Mouse (Mus musculus) midbrain, postnatal 0 days (tissue): ENCODE data around the gene Dip2c. TPM values are rescaled to one million over a fixed set of nuclear protein-coding genes. Genes with fewer than 3 reads are reported as not detected.

Source experiments
- ATAC-seq: fragments of 200-750 bp; cut with Nextera tagmentation; 2 replicates; pipeline ENCODE4 v1.8.0; 2017; ENCODE audit warnings: moderate number of reproducible peaks, mild to moderate bottlenecking, moderate TSS enrichment, moderate library complexity; ENCODE audit not compliant: low FRiP score
- DNase-seq: peaks from one replicate; pipeline ENCODE4 v3.0.0-alpha.2; 2015; ENCODE audit warnings: low spot score
- H3K27ac ChIP-seq: fragments of 300-500 bp; sonication (generic); 2 replicates; pipeline ENCODE4 v1.5.1; 2014; ENCODE audit warnings: low read depth, mild to moderate bottlenecking, low read length, mixed read lengths
- H3K27me3 ChIP-seq: fragments of 300-500 bp; sonication (generic); 2 replicates; pipeline ENCODE4 v1.6.1; 2014; ENCODE audit warnings: low read length, control low read depth, mixed read lengths; ENCODE audit not compliant: insufficient read depth
- H3K36me3 ChIP-seq: fragments of 300-500 bp; sonication (generic); 2 replicates; pipeline ENCODE4 v1.6.1; 2014; ENCODE audit warnings: low read length, control low read depth, mixed read lengths; ENCODE audit not compliant: insufficient read depth
- H3K4me1 ChIP-seq: fragments of 300-500 bp; sonication (generic); 2 replicates; pipeline ENCODE4 v1.6.1; 2014; ENCODE audit warnings: mild to moderate bottlenecking, control low read depth, antibody characterized with exemption, low read length, mixed read lengths; ENCODE audit not compliant: insufficient read depth
- H3K4me2 ChIP-seq: fragments of 300-500 bp; sonication (generic); 2 replicates; pipeline ENCODE4 v1.6.1; 2014; ENCODE audit warnings: low read depth, mild to moderate bottlenecking, low read length, mixed read lengths; ENCODE audit not compliant: poor library complexity, severe bottlenecking
- H3K4me3 ChIP-seq: fragments of 300-500 bp; sonication (generic); 2 replicates; pipeline ENCODE4 v1.5.1; 2014; ENCODE audit warnings: low read depth, mild to moderate bottlenecking, low read length, moderate library complexity
- H3K9ac ChIP-seq: fragments of 300-500 bp; sonication (generic); replicated peaks from 2 replicates; pipeline ENCODE4 v1.6.1; 2014; ENCODE audit warnings: mild to moderate bottlenecking, low read length, moderate library complexity, mixed read lengths; ENCODE audit not compliant: poor library complexity, severe bottlenecking
- H3K9me3 ChIP-seq: fragments of 300-500 bp; sonication (generic); 2 replicates; pipeline ENCODE4 v1.6.1; 2016; ENCODE audit warnings: low read length, control low read depth
- CTCF ChIP-seq: IDR thresholded peaks from 2 replicates; pipeline ENCODE4 v1.5.1; 2016; ENCODE audit warnings: antibody characterized with exemption, mild to moderate bottlenecking
- WGBS: fragments of 180-500 bp; shearing (Covaris S2); extraction: QIAGEN DNeasy Blood & Tissue Kit; methylation state at CpG from one replicate; pipeline ENCODE4 v1.1.7; 2014; 5-methylcytosine and 5-hydroxymethylcytosine counted together
- polyA plus RNA-seq: library from polyadenylated mRNA; unstranded; fragments of >200 nt; fragmentation: Nextera tagmentation; extraction: Ambion mirVana; gene quantifications from 2 replicates; pipeline ENCODE4 v1.2.1, GENCODE M21; 2015
- total RNA-seq: library from RNA; depleted of rRNA; stranded (reverse); fragments of >200 nt; gene quantifications from 2 replicates; pipeline ENCODE4 v1.2.3, GENCODE M21; 2014

The Dip2c gene
- total and polyA plus RNA-seq, 2 experiments from 2014 or later = 9.7 to 74.4 TPM

GRCm38 (mm10) chr13:9312916-9313315 lies 36.6 kb downstream of the Dip2c start:
- Histone ChIP-seq H3K27me3 (no peaks in the 10 kb centered on the region), H3K9me3 (no peaks in the 10 kb centered on the region), H3K9ac (no peak overlapping the region), H3K36me3 (no peaks in the 10 kb centered on the region), H3K4me3 (no peak overlapping the region), H3K4me2 (no peak overlapping the region), H3K27ac (no peak overlapping the region), H3K4me1 (peaks cover 2% of the 10 kb centered on the region; the same call in 1 of the 2 replicates)
- no peak for TF ChIP-seq CTCF
- ATAC-seq (no peak), DNase-seq (no peak)

DNA sequence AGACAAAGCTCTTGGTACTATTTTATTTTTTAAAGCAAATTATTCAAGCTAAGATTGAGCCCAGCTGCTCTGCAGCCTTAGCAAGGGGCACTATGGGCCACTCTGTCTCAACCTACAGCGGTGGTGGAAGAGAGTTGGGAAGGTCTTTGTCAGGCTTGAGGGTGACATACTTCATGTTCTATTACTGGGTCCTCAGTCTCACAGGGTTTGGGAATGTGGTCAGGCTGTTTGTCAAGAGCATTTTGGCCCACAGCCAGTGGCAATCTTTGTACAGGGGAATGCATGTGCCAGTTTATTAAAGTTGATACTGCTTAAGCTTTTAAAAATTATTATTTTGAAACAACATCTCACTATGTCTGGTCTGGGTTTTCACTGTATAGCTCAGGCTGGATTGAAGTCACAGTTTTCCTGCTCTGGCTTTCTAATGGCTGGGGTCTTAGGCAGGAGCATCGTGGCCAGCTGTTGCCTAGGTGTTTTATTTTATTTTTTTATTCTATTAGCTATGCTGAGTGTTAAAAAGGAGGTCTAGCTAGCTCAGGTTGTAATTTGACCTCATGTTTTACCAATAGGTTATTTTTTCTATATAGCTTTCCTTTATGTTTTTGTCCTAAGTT lies 37.9 kb downstream of the Dip2c start:
- H3K4me1 ChIP-seq = peaks cover 2% of the 10 kb centered on the region; the same call in 1 of the 2 replicates
- no peaks in the 10 kb centered on the region for H3K27me3 ChIP-seq
- TF ChIP-seq CTCF = no peak
- DNase-seq (no peak), ATAC-seq (no peak)
- H3K4me3 ChIP-seq = no peak overlapping the region
- no peak overlapping the region for H3K4me2 ChIP-seq
- H3K27ac ChIP-seq = no peak overlapping the region
- 54% methylated on average over 2 of the region's 2 CpGs for WGBS
- no peaks in the 10 kb centered on the region for H3K36me3 ChIP-seq
- no peak overlapping the region for H3K9ac ChIP-seq
- no peaks in the 10 kb centered on the region for H3K9me3 ChIP-seq

- no peak overlapping the region for H3K9ac ChIP-seq
- H3K36me3 ChIP-seq = no peaks in the 10 kb centered on the region
- peaks cover 2% of the 10 kb centered on the region; the same call in 1 of the 2 replicates for H3K4me1 ChIP-seq
- WGBS = 73% methylated on average over 4 of the region's 4 CpGs
- no peak overlapping the region for H3K27ac ChIP-seq
- H3K4me2 ChIP-seq = no peak overlapping the region
- DNase-seq (no peak), ATAC-seq (no peak)
- H3K27me3 ChIP-seq = no peaks in the 10 kb centered on the region
- no peak for TF ChIP-seq CTCF
- no peak overlapping the region for H3K4me3 ChIP-seq
- H3K9me3 ChIP-seq = no peaks in the 10 kb centered on the region
Observed at GRCm38 (mm10) chr13:9314713-9315112, 38.4 kb downstream of the Dip2c start.

- ATAC-seq = no peak
- Histone ChIP-seq H3K27ac (no peak overlapping the region), H3K4me1 (peaks cover 2% of the 10 kb centered on the region; the same call in 1 of the 2 replicates), H3K4me2 (no peak overlapping the region), H3K36me3 (no peaks in the 10 kb centered on the region), H3K9ac (no peak overlapping the region), H3K4me3 (no peak overlapping the region), H3K9me3 (no peaks in the 10 kb centered on the region), H3K27me3 (no peaks in the 10 kb centered on the region)
- DNase-seq = no peak
- TF ChIP-seq CTCF = no peak
- WGBS = 91% methylated on average over 2 of the region's 2 CpGs
Observed at GRCm38 (mm10) chr13:9319745-9320144, 43.4 kb downstream of the Dip2c start.

- no peaks in the 10 kb centered on the region for H3K27me3 ChIP-seq
- DNase-seq (no peak), ATAC-seq (no peak)
- H3K9ac ChIP-seq = no peak overlapping the region
- H3K4me2 ChIP-seq = no peak overlapping the region
- no peak overlapping the region for H3K4me3 ChIP-seq
- no peaks in the 10 kb centered on the region for H3K9me3 ChIP-seq
- no peaks in the 10 kb centered on the region for H3K4me1 ChIP-seq
- no peak overlapping the region for H3K27ac ChIP-seq
- 78% methylated on average over 1 of the region's 1 CpGs for WGBS
- TF ChIP-seq CTCF = no peak
- no peaks in the 10 kb centered on the region for H3K36me3 ChIP-seq
Observed at GRCm38 (mm10) chr13:9325262-9325661, 48.9 kb downstream of the Dip2c start.

GRCm38 (mm10) chr13:9329307-9329915 lies 53.1 kb downstream of the Dip2c start:
- no peaks in the 10 kb centered on the region for H3K27me3 ChIP-seq
- H3K4me1 ChIP-seq = no peaks in the 10 kb centered on the region
- H3K9me3 ChIP-seq = no peaks in the 10 kb centered on the region
- H3K4me2 ChIP-seq = no peak overlapping the region
- no peak overlapping the region for H3K27ac ChIP-seq
- no peak overlapping the region for H3K4me3 ChIP-seq
- no peak for TF ChIP-seq CTCF
- WGBS = 61% methylated on average over 1 of the region's 1 CpGs
- no peak overlapping the region for H3K9ac ChIP-seq
- DNase-seq (no peak), ATAC-seq (no peak)
- no peaks in the 10 kb centered on the region for H3K36me3 ChIP-seq
